Mouse (Mus musculus) midbrain, embryonic 14.5 days (tissue): Measurements from ENCODE around the gene Csf3. TPM values are rescaled to one million over a fixed set of nuclear protein-coding genes. Genes with fewer than 3 reads are reported as not detected.

Experiments used
- ATAC-seq: fragments of 200-750 bp; cut with Nextera tagmentation; 2 replicates; pipeline ENCODE4 v1.8.0; 2017; ENCODE audit warnings: moderate number of reproducible peaks, moderate library complexity; ENCODE audit not compliant: low FRiP score, low TSS enrichment
- DNase-seq: peaks from one replicate; pipeline ENCODE4 v3.0.0-alpha.2; 2015
- H3K27ac ChIP-seq: fragments of 300-500 bp; sonication (generic); replicated peaks from 2 replicates; pipeline ENCODE4 v1.5.1; 2014; ENCODE audit warnings: mild to moderate bottlenecking, low read depth, low read length, moderate library complexity
- H3K27me3 ChIP-seq: fragments of 300-500 bp; sonication (generic); 2 replicates; pipeline ENCODE4 v1.6.1; 2014; ENCODE audit warnings: low read length, control low read depth, mixed read lengths; ENCODE audit not compliant: control insufficient read depth, insufficient read depth
- H3K36me3 ChIP-seq: fragments of 300-500 bp; sonication (generic); 2 replicates; pipeline ENCODE4 v1.6.1; 2014; ENCODE audit warnings: low read length, control low read depth; ENCODE audit not compliant: control insufficient read depth, insufficient read depth
- H3K4me1 ChIP-seq: fragments of 300-500 bp; sonication (generic); 2 replicates; pipeline ENCODE4 v1.6.1; 2014; ENCODE audit warnings: mild to moderate bottlenecking, antibody characterized with exemption, low read length, control low read depth; ENCODE audit not compliant: control insufficient read depth, insufficient read depth
- H3K4me2 ChIP-seq: fragments of 300-500 bp; sonication (generic); 2 replicates; pipeline ENCODE4 v1.6.1; 2014; ENCODE audit warnings: mild to moderate bottlenecking, low read length, moderate library complexity
- H3K4me3 ChIP-seq: fragments of 300-500 bp; sonication (generic); replicated peaks from 2 replicates; pipeline ENCODE4 v1.5.1; 2014; ENCODE audit warnings: low read depth, low read length
- H3K9ac ChIP-seq: fragments of 300-500 bp; sonication (generic); replicated peaks from 2 replicates; pipeline ENCODE4 v1.6.1; 2014; ENCODE audit warnings: mild to moderate bottlenecking, low read length, moderate library complexity
- H3K9me3 ChIP-seq: fragments of 300-500 bp; sonication (generic); 2 replicates; pipeline ENCODE4 v1.6.1; 2016; ENCODE audit warnings: low read length, control low read depth, mixed read lengths; ENCODE audit not compliant: control insufficient read depth
- WGBS: fragments of 180-500 bp; shearing (Covaris S2); extraction: QIAGEN DNeasy Blood & Tissue Kit; methylation state at CpG from one replicate; pipeline ENCODE4 v1.1.7; 2014; 5-methylcytosine and 5-hydroxymethylcytosine counted together
- polyA plus RNA-seq: library from polyadenylated mRNA; unstranded; fragments of >200 nt; fragmentation: Nextera tagmentation; extraction: Ambion mirVana; gene quantifications from 2 replicates; pipeline ENCODE4 v1.2.1, GENCODE M21; 2014

Gene Csf3
- polyA plus RNA-seq, 1 experiment from 2014 or later: not detected

DNA sequence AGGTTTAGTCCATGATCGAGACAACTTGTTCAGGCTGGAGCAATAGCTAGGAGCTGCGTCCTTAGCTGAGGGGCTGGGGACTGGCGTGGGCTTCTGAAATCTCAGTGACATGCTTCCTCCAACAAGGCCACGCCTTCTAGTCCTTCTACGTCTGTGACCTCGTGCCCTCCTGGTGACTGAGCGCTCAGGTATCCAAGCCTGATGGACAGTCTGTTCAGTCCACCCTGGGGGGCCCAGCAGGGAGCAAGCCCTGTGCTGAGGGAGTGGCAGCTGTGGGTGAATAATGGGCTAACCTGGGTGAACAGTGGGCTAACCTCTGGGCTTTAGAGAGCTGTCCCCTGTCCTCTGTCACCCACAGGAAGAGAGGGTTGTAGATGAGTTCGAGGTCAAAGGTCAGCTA is 13.1 kb upstream of the Csf3 start:
- Histone ChIP-seq H3K27me3 (no peaks in the 10 kb centered on the region), H3K4me2 (no peak overlapping the region), H3K27ac (no peak overlapping the region), H3K9me3 (no peaks in the 10 kb centered on the region), H3K9ac (no peak overlapping the region), H3K4me1 (peaks cover 7% of the 10 kb centered on the region), H3K4me3 (no peak overlapping the region), H3K36me3 (peaks cover 74% of the 10 kb centered on the region)
- WGBS: 89% methylated on average over 8 of the region's 8 CpGs
- ATAC-seq (no peak), DNase-seq (no peak)

DNA sequence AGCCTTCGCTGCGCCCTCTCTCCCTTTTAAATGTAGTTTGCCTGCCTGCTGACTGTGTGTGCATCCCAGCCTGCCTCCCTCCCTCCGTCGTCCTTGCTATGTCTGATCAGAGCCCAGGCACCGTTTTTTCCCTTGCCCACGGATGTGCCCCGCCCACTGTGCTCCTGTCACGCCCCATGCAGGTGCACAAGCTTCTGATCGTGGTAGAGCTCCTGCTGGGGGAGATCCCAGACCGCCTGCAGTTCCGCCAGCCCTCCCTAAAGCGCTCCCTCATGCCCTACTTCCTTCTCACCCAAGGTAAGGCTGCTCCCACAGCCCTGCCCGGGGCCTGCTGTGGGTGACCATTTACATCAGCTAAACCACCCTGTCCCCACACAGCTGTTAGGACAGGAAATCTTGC is 7.9 kb upstream of the Csf3 start:
- Histone ChIP-seq H3K9ac (no peak overlapping the region), H3K4me3 (no peak overlapping the region), H3K4me1 (no peaks in the 10 kb centered on the region), H3K36me3 (peaks cover 80% of the 10 kb centered on the region), H3K27ac (no peak overlapping the region), H3K27me3 (no peaks in the 10 kb centered on the region), H3K4me2 (no peak overlapping the region), H3K9me3 (no peaks in the 10 kb centered on the region)
- no peak for ATAC-seq
- DNase-seq: no peak
- WGBS: 81% methylated on average over 13 of the region's 13 CpGs

DNA sequence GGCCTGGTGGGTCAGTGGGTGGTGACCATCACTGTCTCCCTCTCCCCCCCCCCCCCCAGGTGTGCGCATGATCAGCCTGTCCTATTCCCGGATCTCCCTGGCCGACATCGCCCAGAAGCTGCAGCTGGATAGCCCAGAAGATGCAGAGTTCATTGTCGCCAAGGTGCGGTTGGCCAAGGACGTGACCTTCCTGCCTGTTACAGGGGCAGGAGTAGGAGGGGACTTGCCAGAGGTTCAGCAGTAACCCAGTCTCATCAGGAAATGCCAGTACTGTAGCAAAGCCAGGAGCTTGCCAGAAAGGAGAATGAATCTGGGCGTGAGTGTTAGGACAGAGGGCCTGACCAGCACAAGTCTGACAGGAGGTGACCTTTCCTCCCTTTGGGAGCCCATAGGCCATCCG is 7.3 kb upstream of the Csf3 start:
- Histone ChIP-seq H3K36me3 (peaks cover 77% of the 10 kb centered on the region), H3K9me3 (no peaks in the 10 kb centered on the region), H3K9ac (no peak overlapping the region), H3K4me3 (no peak overlapping the region), H3K27me3 (no peaks in the 10 kb centered on the region), H3K27ac (no peak overlapping the region), H3K4me2 (no peak overlapping the region), H3K4me1 (no peaks in the 10 kb centered on the region)
- 96% methylated on average over 9 of the region's 9 CpGs for WGBS
- DNase-seq (no peak), ATAC-seq (no peak)

DNA sequence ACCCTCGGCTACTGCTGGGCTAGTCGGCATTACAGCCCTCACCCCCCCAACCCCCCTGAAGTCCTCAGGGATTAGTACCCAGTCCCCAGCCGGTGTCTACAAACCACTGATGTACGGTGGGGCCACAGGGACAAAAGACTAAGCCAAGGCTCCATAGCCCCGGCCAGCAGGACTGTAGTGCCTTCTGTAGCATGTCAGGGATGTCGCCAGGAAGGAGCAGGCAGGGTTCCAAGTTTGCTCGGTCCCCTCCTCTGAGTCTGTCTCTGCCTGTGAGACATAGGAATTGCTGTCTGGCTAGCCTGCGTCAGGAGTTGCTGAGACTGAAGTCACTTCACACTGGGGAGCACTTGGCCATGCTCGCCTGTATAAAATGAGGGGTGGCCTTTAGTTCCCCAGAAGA is 6.8 kb upstream of the Csf3 start:
- WGBS: 84% methylated on average over 9 of the region's 9 CpGs
- no peaks in the 10 kb centered on the region for H3K4me1 ChIP-seq
- peaks cover 74% of the 10 kb centered on the region for H3K36me3 ChIP-seq
- no peaks in the 10 kb centered on the region for H3K27me3 ChIP-seq
- H3K9me3 ChIP-seq: no peaks in the 10 kb centered on the region
- H3K4me2 ChIP-seq: no peak overlapping the region
- H3K27ac ChIP-seq: no peak overlapping the region
- no peak overlapping the region for H3K9ac ChIP-seq
- ATAC-seq (no peak), DNase-seq (no peak)
- H3K4me3 ChIP-seq: no peak overlapping the region

DNA sequence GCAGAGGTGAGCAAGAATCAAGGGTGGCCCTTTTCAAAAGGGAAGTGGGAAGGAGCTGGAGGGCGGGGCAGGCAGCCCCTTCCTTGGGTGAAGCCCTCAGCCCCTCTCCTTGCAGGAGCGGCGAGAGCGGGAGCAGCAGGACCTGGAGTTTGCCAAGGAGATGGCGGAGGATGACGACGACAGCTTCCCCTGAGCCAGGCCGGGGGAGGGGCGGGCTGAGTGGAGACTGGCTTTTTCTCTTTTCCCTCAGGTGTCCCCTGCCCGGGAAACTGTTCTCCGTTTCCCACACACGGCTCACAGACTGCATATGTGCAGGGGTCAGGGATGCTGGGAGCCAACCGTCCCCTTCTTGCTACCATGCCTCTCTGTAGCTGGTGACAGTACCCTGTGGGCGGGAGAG is 5.7 kb upstream of the Csf3 start:
- H3K4me2 ChIP-seq: no peak overlapping the region
- H3K36me3 ChIP-seq: peaks cover 63% of the 10 kb centered on the region
- DNase-seq (no peak), ATAC-seq (no peak)
- no peaks in the 10 kb centered on the region for H3K9me3 ChIP-seq
- no peak overlapping the region for H3K9ac ChIP-seq
- no peak overlapping the region for H3K27ac ChIP-seq
- no peaks in the 10 kb centered on the region for H3K4me1 ChIP-seq
- H3K27me3 ChIP-seq: no peaks in the 10 kb centered on the region
- no peak overlapping the region for H3K4me3 ChIP-seq
- WGBS: 73% methylated on average over 14 of the region's 14 CpGs

DNA sequence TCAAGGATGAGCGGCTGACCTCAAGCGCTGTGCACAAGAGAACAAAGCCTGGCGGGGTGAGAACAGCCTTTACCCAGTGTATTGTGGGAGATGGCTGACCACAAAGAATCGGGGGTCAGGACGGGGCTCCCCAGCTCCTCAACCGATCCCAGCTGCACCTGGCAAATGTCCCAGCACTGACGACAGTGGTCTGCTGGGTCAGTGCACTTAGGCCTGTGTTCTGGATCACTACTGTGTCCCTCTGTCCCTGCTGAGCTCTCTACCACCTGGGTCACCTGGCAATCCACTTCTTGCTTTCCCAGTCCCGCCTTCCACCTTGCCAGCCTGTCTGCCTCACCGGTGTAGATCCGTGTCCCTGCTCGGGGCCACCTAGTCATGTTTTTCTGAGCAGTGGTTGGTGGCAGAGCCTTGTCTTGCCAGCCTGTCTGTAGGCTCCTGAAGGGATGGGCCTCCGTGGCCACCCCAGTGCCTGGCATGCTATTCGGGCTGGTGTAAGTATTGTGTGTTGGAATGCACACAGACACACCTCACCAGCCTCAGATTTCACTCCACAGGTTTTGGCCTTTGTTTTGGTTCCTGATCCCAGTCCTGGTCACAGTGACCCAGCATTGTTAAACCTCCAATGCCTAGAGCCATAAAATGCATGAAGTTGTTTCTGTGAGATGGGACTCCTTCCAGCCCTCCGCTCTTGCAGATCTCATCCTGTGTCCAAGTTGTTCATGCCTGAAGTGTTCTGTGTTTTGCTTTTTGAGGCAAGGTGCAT is 4.4 kb upstream of the Csf3 start:
- ATAC-seq: no peak
- Histone ChIP-seq H3K9ac (no peak overlapping the region), H3K4me1 (no peaks in the 10 kb centered on the region), H3K9me3 (no peaks in the 10 kb centered on the region), H3K27me3 (no peaks in the 10 kb centered on the region), H3K4me3 (no peak overlapping the region), H3K27ac (no peak overlapping the region), H3K4me2 (no peak overlapping the region), H3K36me3 (peaks cover 51% of the 10 kb centered on the region)
- DNase-seq: no peak
- 90% methylated on average over 14 of the region's 14 CpGs for WGBS

DNA sequence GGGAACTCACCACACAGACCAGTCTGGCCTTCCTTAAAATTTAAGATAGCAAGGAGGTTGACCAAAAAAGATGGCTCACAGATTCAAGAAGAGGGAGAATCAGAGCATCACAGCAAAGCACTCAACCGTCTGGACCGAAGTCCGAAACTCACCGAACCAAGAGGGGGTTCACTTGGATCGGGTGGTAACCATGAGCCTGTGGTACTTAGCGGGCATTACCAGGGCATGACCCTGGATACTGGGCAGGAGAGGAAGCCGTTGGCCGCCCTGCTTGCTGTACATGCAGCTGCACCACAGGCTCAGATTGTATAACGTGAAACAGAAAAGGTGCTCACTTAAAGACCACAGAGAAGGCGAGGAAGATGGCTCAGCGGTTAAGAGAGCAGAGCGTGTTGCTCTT is 3.8 kb upstream of the Csf3 start:
- Histone ChIP-seq H3K36me3 (peaks cover 45% of the 10 kb centered on the region), H3K4me1 (no peaks in the 10 kb centered on the region), H3K9ac (no peak overlapping the region), H3K27me3 (no peaks in the 10 kb centered on the region), H3K27ac (no peak overlapping the region), H3K9me3 (no peaks in the 10 kb centered on the region), H3K4me2 (no peak overlapping the region), H3K4me3 (no peak overlapping the region)
- ATAC-seq (no peak), DNase-seq (no peak)
- 94% methylated on average over 12 of the region's 12 CpGs for WGBS

DNA sequence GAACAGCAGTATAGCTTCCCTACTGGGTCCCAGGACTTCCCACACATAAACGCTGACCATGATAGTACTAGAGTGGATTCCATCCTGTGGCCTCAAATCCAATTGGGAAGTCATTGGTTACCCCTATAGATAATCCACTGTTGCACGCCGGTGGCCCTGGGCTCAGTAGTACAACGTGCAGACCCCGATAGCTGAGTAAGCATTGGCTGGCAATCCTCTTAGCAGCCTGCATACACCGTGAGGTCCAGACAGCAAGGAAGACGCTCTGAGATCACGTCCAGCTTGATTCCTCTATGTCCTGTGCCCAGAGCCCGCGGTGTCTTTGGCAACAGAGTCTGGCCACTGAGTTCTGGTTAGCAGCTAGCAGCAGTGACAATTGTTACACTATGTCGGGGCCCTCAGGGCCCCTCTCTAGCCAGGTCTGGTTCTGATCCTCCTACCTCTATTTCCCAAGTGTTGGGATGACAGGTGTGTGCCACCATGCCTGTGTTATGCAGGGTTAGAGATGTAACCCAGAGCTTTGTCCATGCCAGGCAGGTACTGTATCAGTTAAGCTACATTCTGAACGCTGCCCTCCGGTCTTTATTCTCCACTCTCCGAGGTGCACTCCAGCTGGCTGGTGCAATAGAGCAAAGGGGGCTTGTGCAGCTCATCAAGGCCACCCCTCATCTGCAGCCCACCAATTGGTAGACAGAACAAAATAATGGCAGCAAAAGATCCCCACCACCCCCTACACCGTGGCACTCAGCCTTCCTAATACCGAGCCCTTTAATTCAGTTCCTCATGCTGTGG is 2.0 kb upstream of the Csf3 start:
- Histone ChIP-seq H3K9ac (no peak overlapping the region), H3K4me3 (no peak overlapping the region), H3K4me2 (no peak overlapping the region), H3K27ac (no peak overlapping the region), H3K9me3 (no peaks in the 10 kb centered on the region), H3K36me3 (peaks cover 33% of the 10 kb centered on the region), H3K27me3 (no peaks in the 10 kb centered on the region), H3K4me1 (no peaks in the 10 kb centered on the region)
- DNase-seq (no peak), ATAC-seq (no peak)
- WGBS: 82% methylated on average over 16 of the region's 16 CpGs

DNA sequence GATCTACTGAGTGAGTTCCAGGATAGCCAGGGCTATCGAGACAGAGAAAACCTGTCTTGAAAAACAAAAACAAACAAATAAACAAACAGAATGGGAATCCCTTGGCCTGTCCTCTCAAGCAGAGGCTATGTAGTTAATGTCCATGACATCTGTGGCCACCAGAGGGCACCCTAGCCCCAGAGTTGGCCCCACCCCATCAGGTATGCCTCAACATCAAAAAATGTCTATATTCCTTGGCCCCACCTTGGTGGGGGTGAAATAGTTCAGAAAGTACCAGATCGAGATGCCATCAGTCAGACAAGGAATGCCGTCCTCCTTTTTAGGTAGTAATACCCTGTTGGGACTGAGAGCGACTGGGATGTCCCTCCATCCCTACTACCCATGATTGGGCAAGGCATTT is 1.2 kb upstream of the Csf3 start:
- H3K4me2 ChIP-seq: no peak overlapping the region
- 46% methylated on average over 4 of the region's 4 CpGs for WGBS
- H3K9ac ChIP-seq: no peak overlapping the region
- peaks cover 33% of the 10 kb centered on the region for H3K36me3 ChIP-seq
- no peak overlapping the region for H3K27ac ChIP-seq
- H3K4me3 ChIP-seq: no peak overlapping the region
- ATAC-seq (no peak), DNase-seq (peak; percentile 85)
- H3K4me1 ChIP-seq: no peaks in the 10 kb centered on the region
- H3K27me3 ChIP-seq: no peaks in the 10 kb centered on the region
- H3K9me3 ChIP-seq: no peaks in the 10 kb centered on the region
